Mouse (Mus musculus): ENCODE results near the gene Tulp4. TPM values are rescaled to one million over a fixed set of nuclear protein-coding genes. Genes with fewer than 3 reads are reported as not detected.

The Tulp4 gene
- polyA plus RNA-seq (2012; ENCODE audit: insufficient read depth, insufficient read length, missing spikeins), result 27.4 and 37.1 TPM in 2 replicates

- Histone ChIP-seq H3K4me1 (ENCODE audit: control insufficient read depth, insufficient read depth, insufficient read length, low read length) (peaks cover 4% of the 10 kb centered on the region; the same call in 1 of the 2 replicates), H3K4me3 (ENCODE audit: insufficient read depth, low read depth, low read length) (peak within 1 kb of the TSS; percentile 93), H3K27ac (replicated peaks; ENCODE audit: low read depth, low read length) (peak within 1 kb of the TSS; percentile 95)
These were observed at the start of gene Tulp4 for GRCm38 (mm10) chr17:6106361-6107014. TSS of gene Tulp4 (plus strand) at chr17:6106437.

DNA sequence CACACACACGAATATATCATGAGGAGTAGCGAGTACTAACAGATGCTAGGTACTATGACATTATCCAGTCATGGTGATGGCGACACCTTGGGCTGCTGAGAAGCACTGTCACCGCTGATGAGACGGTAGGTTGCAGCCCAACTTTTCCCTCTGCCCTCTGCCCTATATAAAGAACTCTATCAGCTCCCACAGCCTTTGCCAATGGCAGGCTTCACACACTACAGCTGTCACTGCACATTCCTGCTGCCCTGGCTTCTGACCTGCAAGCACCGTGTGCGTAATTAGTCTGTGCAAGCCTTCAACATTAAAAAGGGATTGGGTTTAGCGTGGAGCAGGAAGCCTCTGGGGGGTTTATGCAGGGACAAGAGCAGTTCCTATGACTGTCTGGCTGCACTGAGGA is 43.4 kb upstream of the Tulp4 start:
- Histone ChIP-seq H3K27ac (replicated peaks; ENCODE audit: low read depth, low read length) (no peak overlapping the region), H3K4me1 (ENCODE audit: control insufficient read depth, insufficient read depth, insufficient read length, low read length) (no peaks in the 10 kb centered on the region), H3K4me3 (ENCODE audit: insufficient read depth, low read depth, low read length) (no peak overlapping the region)

GRCm38 (mm10) chr17:6063532-6063931 is 42.7 kb upstream of the Tulp4 start:
- Histone ChIP-seq H3K4me3 (ENCODE audit: insufficient read depth, low read depth, low read length) (no peak overlapping the region), H3K4me1 (ENCODE audit: control insufficient read depth, insufficient read depth, insufficient read length, low read length) (no peaks in the 10 kb centered on the region), H3K27ac (replicated peaks; ENCODE audit: low read depth, low read length) (no peak overlapping the region)

- Histone ChIP-seq H3K4me3 (ENCODE audit: insufficient read depth, low read depth, low read length) (no peak overlapping the region), H3K27ac (replicated peaks; ENCODE audit: low read depth, low read length) (no peak overlapping the region), H3K4me1 (ENCODE audit: control insufficient read depth, insufficient read depth, insufficient read length, low read length) (no peaks in the 10 kb centered on the region)
These were observed 40.2 kb upstream of the Tulp4 start for GRCm38 (mm10) chr17:6066021-6066420.

DNA sequence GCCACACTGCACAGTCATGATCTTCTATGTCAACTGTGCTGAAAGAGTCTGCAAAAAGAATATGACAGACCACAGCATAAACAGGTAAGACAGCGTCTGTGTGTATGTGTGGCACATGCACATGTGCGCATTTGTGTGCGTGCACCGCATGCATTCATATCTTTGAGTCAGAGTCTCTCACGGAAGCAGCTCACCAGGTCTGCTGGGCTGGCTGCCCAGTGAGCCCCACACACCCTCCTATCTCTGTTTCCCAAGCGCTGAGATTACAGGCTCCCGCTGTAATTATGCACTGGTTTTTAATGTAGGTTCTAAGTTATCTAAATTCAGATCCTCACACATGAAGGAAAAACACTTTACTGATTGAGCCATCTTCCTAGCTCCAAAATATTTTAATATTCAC is 38.6 kb upstream of the Tulp4 start:
- no peak overlapping the region for H3K27ac ChIP-seq (replicated peaks; ENCODE audit: low read depth, low read length)
- no peaks in the 10 kb centered on the region for H3K4me1 ChIP-seq (ENCODE audit: control insufficient read depth, insufficient read depth, insufficient read length, low read length)
- no peak overlapping the region for H3K4me3 ChIP-seq (ENCODE audit: insufficient read depth, low read depth, low read length)

- Histone ChIP-seq H3K4me1 (ENCODE audit: control insufficient read depth, insufficient read depth, insufficient read length, low read length) (no peaks in the 10 kb centered on the region), H3K4me3 (ENCODE audit: insufficient read depth, low read depth, low read length) (no peak overlapping the region), H3K27ac (replicated peaks; ENCODE audit: low read depth, low read length) (no peak overlapping the region)
These were observed 36.4 kb upstream of the Tulp4 start for GRCm38 (mm10) chr17:6069866-6070265.

- Histone ChIP-seq H3K4me3 (ENCODE audit: insufficient read depth, low read depth, low read length) (no peak overlapping the region), H3K4me1 (ENCODE audit: control insufficient read depth, insufficient read depth, insufficient read length, low read length) (no peaks in the 10 kb centered on the region)
These were observed 32.8 kb upstream of the Tulp4 start for GRCm38 (mm10) chr17:6073405-6073804.

DNA sequence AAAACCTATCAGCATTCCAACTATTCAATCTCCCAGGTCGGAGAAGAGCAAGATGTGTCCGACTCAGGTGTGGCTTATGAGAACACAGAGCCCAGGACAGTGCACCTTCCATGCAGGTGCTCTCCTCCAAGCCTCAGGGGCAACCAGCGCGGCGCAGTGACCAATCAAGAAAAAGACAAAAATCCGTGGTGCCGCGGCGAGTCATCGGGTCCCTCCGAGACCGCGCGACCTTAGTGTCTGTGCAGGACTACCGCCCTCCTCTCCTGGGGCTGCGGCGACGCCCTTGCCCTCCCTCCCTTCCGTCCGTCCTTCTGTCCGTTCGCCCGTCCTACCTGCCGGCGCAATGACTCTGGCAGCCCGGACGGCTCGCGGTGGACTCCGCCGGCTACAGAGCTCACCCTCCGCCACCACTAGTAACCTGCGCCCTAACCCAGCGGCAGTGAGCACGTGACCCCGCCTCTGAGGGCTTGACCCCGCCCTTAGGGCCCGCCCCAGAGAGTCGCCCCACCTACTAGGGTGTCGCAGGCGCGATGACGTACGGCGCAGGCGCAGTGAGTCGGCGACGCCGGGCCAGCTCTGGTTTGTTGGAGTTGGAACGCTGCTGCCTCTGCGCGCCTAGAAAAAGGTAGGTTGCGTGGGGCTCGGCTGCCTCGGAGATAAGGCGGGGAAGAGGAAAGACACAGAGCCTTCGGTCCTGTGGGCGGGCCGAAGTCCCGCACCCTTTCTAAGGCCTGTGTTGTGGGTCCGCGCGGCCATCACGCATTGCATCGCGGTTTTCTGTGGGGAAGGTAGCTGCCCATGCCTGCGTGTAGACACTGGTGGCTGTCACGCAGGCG is 26.7 kb upstream of the Tulp4 start, which contains the start of the genes Serac1 and Gtf2h5:
TSS of gene Serac1 (minus strand) at position 455 of the 836 bp plus-strand sequence.
TSS of gene Gtf2h5 (plus strand) at position 500 of the 836 bp plus-strand sequence.
- H3K4me3 ChIP-seq (ENCODE audit: insufficient read depth, low read depth, low read length), result peak within 1 kb of the TSS; percentile 84
- H3K4me1 ChIP-seq (ENCODE audit: control insufficient read depth, insufficient read depth, insufficient read length, low read length), result 0 out of 2 replicates have a peak, but pooled peaks cover 2% of the 10 kb centered on the region
- peak within 1 kb of the TSS; percentile 67 for H3K27ac ChIP-seq (replicated peaks; ENCODE audit: low read depth, low read length)

More at GRCm38 (mm10) chr17:6073405-6073804, 32.8 kb upstream of the Tulp4 start:
- no peak overlapping the region for H3K27ac ChIP-seq (replicated peaks; ENCODE audit: low read depth, low read length)

DNA sequence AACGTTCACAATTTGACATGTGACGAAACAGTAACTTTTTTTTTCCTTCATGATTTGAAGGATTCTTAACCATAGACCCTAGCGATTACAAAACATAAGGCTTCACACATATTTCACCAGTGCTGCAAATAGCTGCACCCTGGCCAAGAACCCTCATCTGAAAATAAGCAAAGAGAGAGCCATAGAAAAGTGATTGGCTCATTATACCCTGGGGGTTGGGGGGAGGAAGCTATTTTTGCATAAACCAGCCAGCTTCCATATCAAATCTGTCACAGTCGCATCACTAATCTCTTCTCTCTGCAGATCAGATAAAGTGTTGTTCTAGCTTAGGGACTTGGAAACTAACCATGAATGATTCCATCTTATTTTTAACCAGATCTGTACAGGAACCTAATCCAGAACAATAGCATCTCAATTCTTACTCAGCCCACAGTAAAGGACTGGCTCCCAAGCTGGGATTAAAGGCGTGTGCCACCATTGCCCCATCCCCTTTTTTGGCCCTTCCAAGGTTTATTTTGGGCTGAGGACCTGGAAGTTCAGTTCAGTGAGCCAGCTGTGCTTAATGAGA is 22.8 kb upstream of the Tulp4 start:
- no peak overlapping the region for H3K27ac ChIP-seq (replicated peaks; ENCODE audit: low read depth, low read length)
- 0 out of 2 replicates have a peak, but pooled peaks cover 2% of the 10 kb centered on the region for H3K4me1 ChIP-seq (ENCODE audit: control insufficient read depth, insufficient read depth, insufficient read length, low read length)
- no peak overlapping the region for H3K4me3 ChIP-seq (ENCODE audit: insufficient read depth, low read depth, low read length)

GRCm38 (mm10) chr17:6091604-6092003 is 14.6 kb upstream of the Tulp4 start:
- Histone ChIP-seq H3K4me3 (ENCODE audit: insufficient read depth, low read depth, low read length) (no peak overlapping the region), H3K4me1 (ENCODE audit: control insufficient read depth, insufficient read depth, insufficient read length, low read length) (no peaks in the 10 kb centered on the region), H3K27ac (replicated peaks; ENCODE audit: low read depth, low read length) (no peak overlapping the region)

DNA sequence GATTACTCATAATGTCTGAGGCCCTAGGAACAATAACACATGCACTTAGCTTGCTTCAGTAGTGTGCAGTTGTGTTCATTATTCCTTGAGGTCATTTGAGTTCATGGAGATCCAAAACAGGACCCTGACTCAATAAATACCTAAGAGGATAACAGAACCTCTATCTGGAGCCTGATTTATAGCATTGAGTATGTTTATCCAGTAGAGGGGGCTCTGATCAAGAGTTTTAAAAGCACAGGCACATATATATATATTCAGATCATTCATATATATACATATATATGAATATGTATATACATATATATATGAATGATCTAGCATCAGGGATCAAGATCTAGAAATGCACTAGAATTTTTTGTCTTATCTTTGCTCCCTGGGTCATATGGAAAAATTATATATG is 10.7 kb upstream of the Tulp4 start:
- Histone ChIP-seq H3K4me3 (ENCODE audit: insufficient read depth, low read depth, low read length) (no peak overlapping the region), H3K27ac (replicated peaks; ENCODE audit: low read depth, low read length) (no peak overlapping the region), H3K4me1 (ENCODE audit: control insufficient read depth, insufficient read depth, insufficient read length, low read length) (no peaks in the 10 kb centered on the region)

GRCm38 (mm10) chr17:6097884-6098283 is 8.4 kb upstream of the Tulp4 start:
- Histone ChIP-seq H3K4me1 (ENCODE audit: control insufficient read depth, insufficient read depth, insufficient read length, low read length) (no peaks in the 10 kb centered on the region), H3K27ac (replicated peaks; ENCODE audit: low read depth, low read length) (no peak overlapping the region), H3K4me3 (ENCODE audit: insufficient read depth, low read depth, low read length) (no peak overlapping the region)

GRCm38 (mm10) chr17:6102287-6102686 is 4.0 kb upstream of the Tulp4 start:
- Histone ChIP-seq H3K4me3 (ENCODE audit: insufficient read depth, low read depth, low read length) (no peak overlapping the region), H3K4me1 (ENCODE audit: control insufficient read depth, insufficient read depth, insufficient read length, low read length) (no peaks in the 10 kb centered on the region), H3K27ac (replicated peaks; ENCODE audit: low read depth, low read length) (no peak overlapping the region)

DNA sequence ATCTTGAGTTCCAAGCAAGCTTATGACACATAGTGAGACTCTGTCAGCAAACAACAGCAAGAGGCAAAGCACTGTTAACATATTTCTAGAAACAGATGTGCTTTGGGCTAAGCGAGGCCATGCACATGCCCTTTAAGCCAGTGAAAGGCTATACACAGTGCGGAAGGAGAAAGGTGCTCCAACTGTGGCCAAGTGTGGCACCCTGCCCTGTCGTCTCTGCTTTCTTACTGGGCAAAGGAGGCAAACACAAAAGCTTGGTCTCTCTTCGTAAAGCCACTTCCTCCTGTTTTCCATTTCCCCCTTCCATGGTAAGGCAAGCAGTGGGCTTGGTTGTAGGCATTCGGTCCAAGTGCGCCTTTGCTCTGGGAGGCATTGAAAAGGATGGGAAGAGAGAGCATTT is 2.7 kb upstream of the Tulp4 start:
- Histone ChIP-seq H3K4me1 (ENCODE audit: control insufficient read depth, insufficient read depth, insufficient read length, low read length) (no peaks in the 10 kb centered on the region), H3K4me3 (ENCODE audit: insufficient read depth, low read depth, low read length) (no peak overlapping the region), H3K27ac (replicated peaks; ENCODE audit: low read depth, low read length) (no peak overlapping the region)

DNA sequence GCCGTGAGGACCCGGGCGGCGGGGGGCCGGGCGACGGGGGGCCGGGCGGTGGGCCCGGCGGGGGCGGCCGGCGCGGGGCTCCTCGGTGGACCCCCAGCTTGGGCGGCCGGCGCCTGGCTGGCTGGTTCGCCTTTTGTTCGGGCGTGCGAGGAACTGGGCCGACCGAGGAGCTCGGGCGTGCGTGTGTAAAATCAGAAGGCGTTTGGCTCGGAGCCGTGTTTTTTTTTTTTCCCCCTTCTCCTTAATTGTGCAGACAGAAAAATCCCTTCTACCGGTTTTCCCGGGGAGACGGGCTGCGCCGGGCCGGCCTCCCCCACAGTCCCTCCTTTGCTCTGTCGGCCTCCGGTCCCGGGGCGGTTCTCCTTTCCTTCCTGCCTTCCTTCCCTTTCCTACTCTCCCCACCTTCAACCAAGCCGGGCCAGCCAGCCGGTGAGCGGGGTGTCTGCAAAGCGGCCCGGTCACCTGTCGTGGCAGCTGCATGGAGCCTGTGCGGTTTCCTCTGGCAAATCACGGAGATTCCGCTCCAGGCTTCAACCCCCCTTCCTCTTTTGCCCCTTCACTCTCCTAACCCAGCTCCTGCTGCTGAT is 871 bp downstream of the Tulp4 start:
- Histone ChIP-seq H3K4me1 (ENCODE audit: control insufficient read depth, insufficient read depth, insufficient read length, low read length) (peaks cover 4% of the 10 kb centered on the region; the same call in 1 of the 2 replicates), H3K4me3 (ENCODE audit: insufficient read depth, low read depth, low read length) (peak overlapping the region; percentile 93), H3K27ac (replicated peaks; ENCODE audit: low read depth, low read length) (peak overlapping the region; percentile 72)

All from brown adipose tissue, adult 24 weeks (tissue).